Mouse (Mus musculus) hindbrain, embryonic 11.5 days (tissue): ENCODE measurements at regions not wholly inside any gene's neighbourhood (a gene's known extent, or its start where the extent isn't known, plus 50 kb on each side); places are given as distances from the start of the nearest gene placed in this dataset.
A peak's percentile ranks its signal among the peaks of the same experiment; 100 is the strongest.

Source experiments
- ATAC-seq: fragments of 200-750 bp; cut with Nextera tagmentation; 2 replicates; pipeline ENCODE4 v1.8.0; 2017; ENCODE audit warnings: mild to moderate bottlenecking, moderate TSS enrichment, moderate library complexity; ENCODE audit not compliant: low FRiP score
- DNase-seq: peaks from one replicate; pipeline ENCODE4 v3.0.0-alpha.2; 2015; ENCODE audit warnings: low spot score
- H3K27ac ChIP-seq: fragments of 300-500 bp; sonication (generic); 2 replicates; pipeline ENCODE4 v1.5.1; 2014; ENCODE audit warnings: mild to moderate bottlenecking, low read depth, low read length
- H3K27me3 ChIP-seq: fragments of 300-500 bp; sonication (generic); 2 replicates; pipeline ENCODE4 v1.6.1; 2014; ENCODE audit warnings: mild to moderate bottlenecking, low read length, moderate library complexity, mixed read lengths; ENCODE audit not compliant: control insufficient read depth, insufficient read depth
- H3K36me3 ChIP-seq: fragments of 300-500 bp; sonication (generic); 2 replicates; pipeline ENCODE4 v1.6.1; 2014; ENCODE audit warnings: mild to moderate bottlenecking, low read length, moderate library complexity, mixed read lengths; ENCODE audit not compliant: control insufficient read depth, insufficient read depth
- H3K4me1 ChIP-seq: fragments of 300-500 bp; sonication (generic); replicated peaks from 2 replicates; pipeline ENCODE4 v1.6.1; 2014; ENCODE audit warnings: low read length, mixed read lengths; ENCODE audit not compliant: control insufficient read depth, insufficient read depth
- H3K4me2 ChIP-seq: fragments of 300-500 bp; sonication (generic); replicated peaks from 2 replicates; pipeline ENCODE4 v1.6.1; 2014; ENCODE audit warnings: mild to moderate bottlenecking, low read depth, low read length
- H3K4me3 ChIP-seq: fragments of 300-500 bp; sonication (generic); 2 replicates; pipeline ENCODE4 v1.5.1; 2014; ENCODE audit warnings: low read depth, low read length
- H3K9ac ChIP-seq: fragments of 300-500 bp; sonication (generic); 2 replicates; pipeline ENCODE4 v1.6.1; 2014; ENCODE audit warnings: low read depth, low read length
- H3K9me3 ChIP-seq: fragments of 300-500 bp; sonication (generic); 2 replicates; pipeline ENCODE4 v1.6.1; 2016; ENCODE audit warnings: low read length; ENCODE audit not compliant: control insufficient read depth
- WGBS: fragments of 180-500 bp; shearing (Covaris S2); extraction: QIAGEN DNeasy Blood & Tissue Kit; methylation state at CpG from one replicate; pipeline ENCODE4 v1.1.7; 2014; 5-methylcytosine and 5-hydroxymethylcytosine counted together

DNA sequence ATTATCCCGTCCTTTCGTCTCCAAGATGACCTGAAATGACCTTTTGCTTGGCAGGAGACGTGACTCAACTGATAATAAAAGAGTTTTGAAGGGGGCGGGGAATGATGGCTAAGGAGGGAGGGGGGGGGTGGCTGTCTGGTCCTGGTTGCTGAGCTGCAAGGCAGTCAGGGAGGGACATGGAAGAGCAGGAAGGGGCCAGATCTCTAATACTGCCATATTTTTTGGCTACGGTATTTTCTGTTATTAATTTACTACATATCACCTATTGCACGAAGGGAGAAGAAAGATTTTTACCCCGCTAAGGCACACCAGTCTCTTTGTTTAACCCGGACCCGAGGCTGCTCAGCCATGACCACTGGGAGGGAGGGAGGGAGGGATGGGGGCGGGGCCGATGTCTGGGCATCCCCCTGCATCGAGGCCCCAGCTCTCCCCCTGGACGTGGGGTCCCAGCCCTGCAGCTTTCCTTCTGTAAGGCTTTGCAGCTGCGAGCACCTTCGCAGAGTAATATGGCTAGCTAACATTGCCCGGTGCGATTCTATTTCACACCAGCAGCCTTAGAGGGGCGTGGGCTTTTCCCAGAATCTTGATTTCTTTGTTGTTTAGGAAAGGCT is 111.8 kb upstream of the Ubash3b start:
- peak; percentile 92 for DNase-seq
- Histone ChIP-seq H3K4me2 (peak overlapping the region; percentile 44), H3K27ac (peak overlapping the region; percentile 98)

GRCm38 (mm10) chr9:41272596-41272995 is 111.1 kb upstream of the Ubash3b start:
- H3K27ac ChIP-seq: peak overlapping the region; percentile 98
- 5% methylated on average over 6 of the region's 6 CpGs for WGBS
- no peak for ATAC-seq
- peak overlapping the region; percentile 39; the same call in 1 of the 2 replicates for H3K9ac ChIP-seq
- H3K4me3 ChIP-seq: peak overlapping the region; percentile 18; the same call in 1 of the 2 replicates
- peaks cover 4% of the 10 kb centered on the region for H3K4me1 ChIP-seq
- H3K36me3 ChIP-seq: no peaks in the 10 kb centered on the region
- no peaks in the 10 kb centered on the region for H3K9me3 ChIP-seq
- peak overlapping the region; percentile 14 for H3K4me2 ChIP-seq
- peak; percentile 65 for DNase-seq
- no peaks in the 10 kb centered on the region for H3K27me3 ChIP-seq

More for the DNA sequence above, 111.8 kb upstream of the Ubash3b start:
- peak overlapping the region; percentile 18 for H3K4me3 ChIP-seq
- H3K9me3 ChIP-seq: no peaks in the 10 kb centered on the region
- ATAC-seq: peak; percentile 98
- H3K9ac ChIP-seq: peak overlapping the region; percentile 52
- peaks cover 4% of the 10 kb centered on the region for H3K4me1 ChIP-seq
- WGBS: under 1% methylated on average over 18 of the region's 18 CpGs
- no peaks in the 10 kb centered on the region for H3K27me3 ChIP-seq
- H3K36me3 ChIP-seq: no peaks in the 10 kb centered on the region

DNA sequence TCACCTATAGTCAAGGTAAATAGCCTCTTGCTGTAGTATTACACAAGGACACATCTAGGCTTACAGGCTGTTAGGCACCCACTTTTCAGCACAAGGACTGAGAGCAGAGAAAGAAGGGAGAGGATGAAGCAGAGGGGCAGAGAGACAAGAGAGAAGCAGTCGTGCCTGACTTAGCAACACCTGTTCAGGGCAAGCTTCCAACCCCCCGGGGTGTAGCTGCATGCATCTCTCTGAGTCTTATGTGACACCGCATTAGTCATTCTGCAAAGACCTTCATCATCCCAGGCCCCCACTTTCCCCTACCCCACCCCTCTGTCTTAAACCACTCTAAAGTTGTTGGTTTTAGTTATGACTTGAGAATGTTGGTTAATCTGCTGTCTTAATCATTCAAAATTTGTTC is 106.6 kb upstream of the Ubash3b start:
- Histone ChIP-seq H3K4me1 (peaks cover 2% of the 10 kb centered on the region; the same call in 1 of the 2 replicates), H3K9me3 (no peaks in the 10 kb centered on the region), H3K9ac (no peak overlapping the region), H3K4me3 (no peak overlapping the region), H3K4me2 (no peak overlapping the region), H3K27ac (no peak overlapping the region), H3K36me3 (no peaks in the 10 kb centered on the region), H3K27me3 (no peaks in the 10 kb centered on the region)
- 42% methylated on average over 3 of the region's 3 CpGs for WGBS
- DNase-seq (no peak), ATAC-seq (no peak)

GRCm38 (mm10) chr9:41264485-41264884 is 103.0 kb upstream of the Ubash3b start:
- Histone ChIP-seq H3K36me3 (no peaks in the 10 kb centered on the region), H3K27ac (no peak overlapping the region), H3K4me3 (no peak overlapping the region), H3K4me2 (no peak overlapping the region), H3K9me3 (no peaks in the 10 kb centered on the region), H3K9ac (no peak overlapping the region), H3K4me1 (no peaks in the 10 kb centered on the region), H3K27me3 (no peaks in the 10 kb centered on the region)
- WGBS: 51% methylated on average over 6 of the region's 6 CpGs
- ATAC-seq (no peak), DNase-seq (no peak)

DNA sequence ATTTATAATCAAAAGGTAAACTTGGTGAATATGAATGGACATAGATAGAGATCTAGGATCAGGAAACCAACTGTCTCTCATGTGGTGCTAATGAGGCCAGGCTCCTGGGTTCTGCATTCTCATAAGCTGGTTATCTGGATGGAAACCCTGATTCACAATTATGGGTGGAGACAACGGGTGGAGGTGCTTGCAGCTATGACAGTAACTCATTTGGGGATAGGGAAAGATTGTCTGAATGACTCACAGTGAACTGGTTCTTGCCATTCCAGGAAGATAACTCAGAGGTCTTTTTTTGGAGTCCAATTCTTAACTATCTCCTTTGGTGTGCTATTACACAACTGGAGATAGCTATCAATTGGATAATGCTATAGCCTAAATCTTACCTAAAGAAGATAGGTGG is 95.7 kb upstream of the Ubash3b start:
- Histone ChIP-seq H3K4me3 (no peak overlapping the region), H3K4me1 (no peaks in the 10 kb centered on the region), H3K27ac (no peak overlapping the region), H3K9me3 (no peaks in the 10 kb centered on the region), H3K9ac (no peak overlapping the region), H3K27me3 (no peaks in the 10 kb centered on the region), H3K36me3 (no peaks in the 10 kb centered on the region), H3K4me2 (no peak overlapping the region)
- WGBS: 85% methylated on average over 1 of the region's 1 CpGs
- ATAC-seq (no peak), DNase-seq (no peak)

GRCm38 (mm10) chr9:41242372-41242771 is 80.9 kb upstream of the Ubash3b start:
- no peak overlapping the region for H3K4me2 ChIP-seq
- no peaks in the 10 kb centered on the region for H3K4me1 ChIP-seq
- no peaks in the 10 kb centered on the region for H3K36me3 ChIP-seq
- H3K9ac ChIP-seq: no peak overlapping the region
- H3K27me3 ChIP-seq: no peaks in the 10 kb centered on the region
- H3K9me3 ChIP-seq: no peaks in the 10 kb centered on the region
- H3K4me3 ChIP-seq: no peak overlapping the region
- DNase-seq (no peak), ATAC-seq (no peak)
- 79% methylated on average over 7 of the region's 7 CpGs for WGBS
- no peak overlapping the region for H3K27ac ChIP-seq

- ATAC-seq (no peak), DNase-seq (no peak)
- Histone ChIP-seq H3K4me3 (no peak overlapping the region), H3K9ac (no peak overlapping the region), H3K4me2 (no peak overlapping the region), H3K27me3 (no peaks in the 10 kb centered on the region), H3K27ac (no peak overlapping the region), H3K36me3 (no peaks in the 10 kb centered on the region), H3K9me3 (no peaks in the 10 kb centered on the region), H3K4me1 (no peaks in the 10 kb centered on the region)
- 78% methylated on average over 5 of the region's 5 CpGs for WGBS
Observed at GRCm38 (mm10) chr9:41239097-41239451, 77.6 kb upstream of the Ubash3b start.

GRCm38 (mm10) chr9:41238395-41239096 is 77.0 kb upstream of the Ubash3b start:
- no peaks in the 10 kb centered on the region for H3K9me3 ChIP-seq
- ATAC-seq (no peak), DNase-seq (no peak)
- H3K27me3 ChIP-seq: no peaks in the 10 kb centered on the region
- H3K36me3 ChIP-seq: no peaks in the 10 kb centered on the region
- H3K4me3 ChIP-seq: no peak overlapping the region
- no peaks in the 10 kb centered on the region for H3K4me1 ChIP-seq
- no peak overlapping the region for H3K27ac ChIP-seq
- WGBS: 66% methylated on average over 5 of the region's 5 CpGs
- no peak overlapping the region for H3K9ac ChIP-seq
- no peak overlapping the region for H3K4me2 ChIP-seq

DNA sequence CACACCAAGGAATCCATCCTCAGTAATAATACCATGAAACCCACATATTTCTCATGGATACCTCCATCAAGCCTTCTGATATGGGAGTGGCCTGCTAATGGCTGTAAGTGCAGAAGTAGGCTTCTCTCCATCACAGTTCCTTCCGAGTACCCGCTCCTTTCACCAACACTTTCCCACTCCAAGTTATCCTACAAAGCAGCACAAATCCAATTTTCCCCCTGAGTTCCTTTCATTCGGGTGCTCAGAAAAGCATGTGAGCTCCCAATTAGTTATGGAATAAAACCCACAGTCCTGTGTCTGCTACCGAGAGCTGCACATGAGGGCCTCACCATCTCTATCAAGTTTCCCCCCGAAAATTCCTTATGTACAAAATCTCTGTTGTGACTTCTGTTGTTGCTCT is 75.8 kb upstream of the Ubash3b start:
- Histone ChIP-seq H3K27me3 (no peaks in the 10 kb centered on the region), H3K4me2 (no peak overlapping the region), H3K4me1 (no peaks in the 10 kb centered on the region), H3K27ac (no peak overlapping the region; the same call in 1 of the 2 replicates), H3K36me3 (no peaks in the 10 kb centered on the region), H3K9ac (no peak overlapping the region), H3K4me3 (no peak overlapping the region), H3K9me3 (no peaks in the 10 kb centered on the region)
- 76% methylated on average over 5 of the region's 5 CpGs for WGBS
- DNase-seq: no peak
- ATAC-seq: no peak
